Mouse (Mus musculus) megakaryocyte, embryonic 14.5 days (primary cell): ENCODE results near the gene Tmem204.

ENCODE experiments used
- FLI1 ChIP-seq: IDR thresholded peaks from 2 replicates; pipeline ENCODE4 v1.6.1; 2012; ENCODE audit warnings: low read length, inconsistent platforms, mixed read lengths
- GATA1 ChIP-seq: IDR thresholded peaks from 3 replicates; pipeline ENCODE4 v1.6.1; 2012; ENCODE audit warnings: mixed read lengths, low read length, inconsistent platforms, borderline replicate concordance

GRCm38 (mm10) chr17:25068690-25069089 is 14.7 kb downstream of the Tmem204 start:
- no peak for TF ChIP-seq GATA1
- no peak for TF ChIP-seq FLI1
